In genomic region chr6:134261904-134262303, GRCm38 (mm10) we compare ENCODE assay signal across 11 mouse cellular contexts.
DNase-seq lines count a peak whose midpoint lies in the region; ATAC-seq and TF ChIP-seq lines count a peak whose summit lies in the region.
"Had no signal": no experiment of that assay in that cellular context is flagged by ENCODE, and none has a peak within 500 bp of the region (broad histone marks: within the 10 kb centered on the region; RNA-seq: fewer than 3 reads in every experiment).

No protein-coding gene starts in this region.

- no peak overlapping the region for H3K9ac ChIP-seq in hindbrain, postnatal 0 days (replicated peaks; ENCODE audit: low read length)
- H3K9ac ChIP-seq: forebrain, postnatal 0 days; hindbrain, embryonic 15.5 days; liver, embryonic 14.5 days had no signal

- H3K27ac ChIP-seq in brown adipose tissue, adult 24 weeks (replicated peaks; ENCODE audit: low read depth, low read length): peak overlapping the region; percentile 74
- no peak overlapping the region for H3K27ac ChIP-seq in hindbrain, postnatal 0 days
- H3K27ac ChIP-seq: embryonic facial prominence, embryonic 10.5 days; hindbrain, embryonic 15.5 days; liver, embryonic 14.5 days had no signal

- no peaks in the 10 kb centered on the region for H3K9me3 ChIP-seq in hindbrain, postnatal 0 days (ENCODE audit: low read length)
- H3K9me3 ChIP-seq: hindbrain, embryonic 15.5 days had no signal

- no peaks in the 10 kb centered on the region for H3K27me3 ChIP-seq in hindbrain, postnatal 0 days (ENCODE audit: insufficient read depth, low read length)
- H3K27me3 ChIP-seq: hindbrain, embryonic 15.5 days had no signal

- H3K4me2 ChIP-seq in hindbrain, postnatal 0 days (ENCODE audit: low read depth, low read length): no peak overlapping the region
- H3K4me2 ChIP-seq: hindbrain, embryonic 15.5 days had no signal

- TF ChIP-seq CTCF in hindbrain, postnatal 0 days (IDR thresholded peaks at IDR 0.05; ENCODE audit: low read depth): no peak

- peaks cover 3% of the 10 kb centered on the region; the same call in 1 of the 2 replicates for H3K36me3 ChIP-seq in hindbrain, postnatal 0 days (ENCODE audit: insufficient read depth, low read length)

- 93% methylated on average over 3 of the region's 3 CpGs for WGBS in hindbrain, postnatal 0 days

- H3K4me3 ChIP-seq in brown adipose tissue, adult 24 weeks (ENCODE audit: insufficient read depth, low read depth, low read length): no peak overlapping the region
- H3K4me3 ChIP-seq in hindbrain, postnatal 0 days (ENCODE audit: low read length): no peak overlapping the region
- H3K4me3 ChIP-seq: embryonic facial prominence, embryonic 10.5 days; hindbrain, embryonic 15.5 days had no signal

- ATAC-seq in hindbrain, postnatal 0 days: no peak
- ATAC-seq: forebrain, postnatal 0 days had no signal

- intact Hi-C loops in left cerebral cortex, postnatal 4 days (cut with DNase I): no loop called here

- peak; percentile 31 for DNase-seq in ovary, adult 18-20 months (ENCODE audit: low spot score)
- no peak for DNase-seq in ovary, postnatal 36 days (ENCODE audit: low spot score)
- peak; percentile 32 for DNase-seq in lung, postnatal 10 days
- no peak for DNase-seq in hindbrain, postnatal 0 days (ENCODE audit: low spot score)
- no peak for DNase-seq in thymus, postnatal 4 days
- DNase-seq in left cerebral cortex, postnatal 4 days: no peak
- DNase-seq: forebrain, postnatal 0 days had no signal

- H3K4me1 ChIP-seq in brown adipose tissue, adult 24 weeks (ENCODE audit: control insufficient read depth, insufficient read depth, insufficient read length, low read length): peaks cover 21% of the 10 kb centered on the region; the same call in 1 of the 2 replicates
- no peaks in the 10 kb centered on the region for H3K4me1 ChIP-seq in hindbrain, postnatal 0 days (ENCODE audit: insufficient read depth, low read length)
- H3K4me1 ChIP-seq: embryonic facial prominence, embryonic 10.5 days; hindbrain, embryonic 15.5 days had no signal

Comparison
In these comparisons a context has a peak if more than half of its experiments do, and no peak if none do; other contexts are left out.
1. DNase-seq: peak in ovary, adult 18-20 months (single experiment) and lung, postnatal 10 days (single experiment); none in ovary, postnatal 36 days (single experiment), hindbrain, postnatal 0 days (single experiment), thymus, postnatal 4 days (single experiment) and left cerebral cortex, postnatal 4 days (single experiment).